Mouse (Mus musculus): ENCODE results near the gene Gmds. TPM values are rescaled to one million over a fixed set of nuclear protein-coding genes. Genes with fewer than 3 reads are reported as not detected.

Gmds gene
- polyA plus RNA-seq, 1 experiment, result 5.2 TPM

DNA sequence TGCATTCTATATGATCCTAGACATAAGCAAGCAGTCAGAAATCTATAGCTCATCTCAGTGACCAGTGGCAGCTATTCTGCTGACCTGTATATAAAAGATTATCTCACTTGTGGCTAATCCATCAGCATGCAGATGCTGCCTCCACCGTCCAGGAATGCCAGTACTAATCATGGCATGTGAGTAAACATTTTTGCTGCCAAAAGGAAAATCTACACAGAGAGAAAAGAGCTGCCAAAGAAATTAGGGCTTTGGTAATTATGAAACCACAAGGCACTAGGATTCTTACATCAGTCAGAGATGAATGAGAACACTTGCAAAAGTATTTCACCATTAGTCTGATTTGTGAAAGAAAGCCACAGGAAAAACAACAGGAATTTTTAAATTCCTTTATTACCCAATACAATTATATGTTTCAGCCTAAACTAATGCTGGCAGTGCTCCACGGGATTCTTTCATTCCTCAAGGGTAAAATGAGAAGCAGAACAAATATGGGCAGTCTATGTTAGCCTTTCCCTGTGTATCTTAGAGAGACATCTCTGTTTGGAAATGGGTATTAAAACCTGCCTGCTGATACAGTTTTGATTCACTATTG is 71.3 kb downstream of the Gmds start:
- no peaks in the 10 kb centered on the region for H3K36me3 ChIP-seq (ENCODE audit: control insufficient read depth, insufficient read depth, low read length)
- no peaks in the 10 kb centered on the region for H3K4me1 ChIP-seq (ENCODE audit: control insufficient read depth, insufficient read depth, low read length)
- no peak for TF ChIP-seq POLR2A (IDR thresholded peaks at IDR 0.05; ENCODE audit: control insufficient read depth, low read depth, low read length)
- TF ChIP-seq CTCF (IDR thresholded peaks at IDR 0.05; ENCODE audit: control insufficient read depth, insufficient read depth, insufficient replicate concordance, low read depth, low read length), result no peak
- no peaks in the 10 kb centered on the region for H3K27me3 ChIP-seq (ENCODE audit: control insufficient read depth, insufficient read depth, low read length)
- no peak overlapping the region for H3K4me3 ChIP-seq (ENCODE audit: control insufficient read depth, low read depth, low read length)
- H3K27ac ChIP-seq (ENCODE audit: control insufficient read depth, insufficient read depth, low read depth, low read length), result no peak overlapping the region

DNA sequence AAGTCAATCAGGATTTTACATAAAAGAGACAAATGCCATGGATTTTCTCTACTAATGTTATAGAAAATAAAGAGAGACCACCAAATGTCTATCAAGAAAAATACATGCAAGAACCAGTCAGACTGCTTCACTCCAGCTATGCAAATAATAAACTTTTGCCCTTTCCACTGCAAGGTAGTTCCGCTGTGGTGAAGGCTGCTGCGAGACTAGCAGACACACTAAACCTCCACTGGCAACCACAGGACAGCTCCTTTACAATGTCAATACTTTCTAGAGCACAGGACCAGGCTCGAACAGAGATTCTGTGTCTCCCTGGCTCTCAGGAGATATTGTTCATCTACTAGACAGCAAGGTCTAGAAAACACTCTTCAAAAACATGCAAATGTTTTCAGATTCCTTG is 71.8 kb downstream of the Gmds start:
- H3K36me3 ChIP-seq (ENCODE audit: control insufficient read depth, insufficient read depth, low read length), result no peaks in the 10 kb centered on the region
- no peak for TF ChIP-seq POLR2A (IDR thresholded peaks at IDR 0.05; ENCODE audit: control insufficient read depth, low read depth, low read length)
- TF ChIP-seq CTCF (IDR thresholded peaks at IDR 0.05; ENCODE audit: control insufficient read depth, insufficient read depth, insufficient replicate concordance, low read depth, low read length), result no peak
- no peak overlapping the region for H3K4me3 ChIP-seq (ENCODE audit: control insufficient read depth, low read depth, low read length)
- H3K4me1 ChIP-seq (ENCODE audit: control insufficient read depth, insufficient read depth, low read length), result no peaks in the 10 kb centered on the region
- H3K27me3 ChIP-seq (ENCODE audit: control insufficient read depth, insufficient read depth, low read length), result no peaks in the 10 kb centered on the region
- no peak overlapping the region for H3K27ac ChIP-seq (ENCODE audit: control insufficient read depth, insufficient read depth, low read depth, low read length)

DNA sequence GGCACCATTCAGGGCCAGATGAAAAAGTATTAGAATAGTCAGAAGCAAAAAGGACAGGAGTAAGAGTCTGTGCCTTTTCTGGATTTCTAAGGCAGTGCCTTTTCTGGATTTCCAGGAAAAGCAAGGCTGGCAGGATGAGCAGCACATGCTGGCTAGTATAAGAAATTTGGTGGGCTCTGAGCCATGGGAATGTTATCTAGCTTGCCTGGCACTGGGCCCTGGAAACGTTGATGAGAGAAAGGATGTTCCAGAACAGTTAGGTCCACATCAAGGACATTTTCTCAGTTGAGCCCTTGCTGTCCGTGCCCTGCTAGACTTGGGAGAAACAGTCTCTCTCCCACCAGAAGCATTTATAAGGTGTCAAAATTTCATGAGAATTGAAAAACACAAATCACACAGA is 82.4 kb downstream of the Gmds start:
- H3K36me3 ChIP-seq (ENCODE audit: control insufficient read depth, insufficient read depth, low read length), result no peaks in the 10 kb centered on the region
- no peaks in the 10 kb centered on the region for H3K27me3 ChIP-seq (ENCODE audit: control insufficient read depth, insufficient read depth, low read length)
- no peak overlapping the region for H3K27ac ChIP-seq (ENCODE audit: control insufficient read depth, insufficient read depth, low read depth, low read length)
- TF ChIP-seq CTCF (IDR thresholded peaks at IDR 0.05; ENCODE audit: control insufficient read depth, insufficient read depth, insufficient replicate concordance, low read depth, low read length) (no peak), POLR2A (IDR thresholded peaks at IDR 0.05; ENCODE audit: control insufficient read depth, low read depth, low read length) (no peak)
- no peak overlapping the region for H3K4me3 ChIP-seq (ENCODE audit: control insufficient read depth, low read depth, low read length)
- H3K4me1 ChIP-seq (ENCODE audit: control insufficient read depth, insufficient read depth, low read length), result no peaks in the 10 kb centered on the region

DNA sequence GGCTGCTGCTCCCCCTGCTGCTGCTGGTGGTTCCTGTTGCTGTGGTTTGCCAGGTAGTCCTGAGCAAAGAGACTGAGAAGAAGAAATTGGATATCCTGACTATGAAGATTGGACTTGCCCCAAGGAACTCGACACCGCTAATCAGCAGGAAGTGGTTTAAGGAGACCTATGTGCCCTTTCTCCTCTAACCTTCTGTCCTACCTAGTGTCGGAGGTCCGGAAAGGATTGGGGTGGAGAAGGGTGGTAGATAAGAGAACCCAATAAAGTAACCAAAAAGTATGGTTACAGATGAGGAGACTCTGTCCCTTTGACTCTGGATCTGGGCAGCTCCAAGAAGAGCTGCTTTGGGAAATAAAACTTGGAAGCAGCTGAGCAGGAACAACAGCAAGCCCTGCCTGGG is 86.3 kb downstream of the Gmds start:
- Histone ChIP-seq H3K4me3 (ENCODE audit: control insufficient read depth, low read depth, low read length) (no peak overlapping the region), H3K4me1 (ENCODE audit: control insufficient read depth, insufficient read depth, low read length) (no peaks in the 10 kb centered on the region), H3K27me3 (ENCODE audit: control insufficient read depth, insufficient read depth, low read length) (no peaks in the 10 kb centered on the region), H3K36me3 (ENCODE audit: control insufficient read depth, insufficient read depth, low read length) (no peaks in the 10 kb centered on the region), H3K27ac (ENCODE audit: control insufficient read depth, insufficient read depth, low read depth, low read length) (no peak overlapping the region)
- no peak for TF ChIP-seq CTCF (IDR thresholded peaks at IDR 0.05; ENCODE audit: control insufficient read depth, insufficient read depth, insufficient replicate concordance, low read depth, low read length)
- TF ChIP-seq POLR2A (IDR thresholded peaks at IDR 0.05; ENCODE audit: control insufficient read depth, low read depth, low read length), result no peak

DNA sequence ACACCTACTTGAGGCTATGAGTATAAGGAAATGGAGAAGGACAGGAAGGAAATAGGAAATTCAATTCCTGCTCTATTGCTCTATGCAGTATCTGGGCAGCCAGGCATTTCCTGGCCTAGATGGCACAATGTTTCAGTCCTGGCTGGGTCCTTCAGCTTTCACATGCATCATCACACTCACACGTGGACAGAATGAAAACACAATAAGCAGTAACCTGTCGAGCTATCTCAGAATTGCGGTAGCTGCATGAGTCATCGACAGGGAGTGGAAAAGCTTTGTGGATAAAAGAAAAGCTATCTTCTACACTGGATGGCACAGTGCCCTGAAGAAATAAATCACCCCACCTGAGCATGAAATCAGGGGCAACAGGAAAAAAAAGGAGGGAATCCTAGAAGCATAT is 96.3 kb downstream of the Gmds start:
- no peaks in the 10 kb centered on the region for H3K4me1 ChIP-seq (ENCODE audit: control insufficient read depth, insufficient read depth, low read length)
- H3K27me3 ChIP-seq (ENCODE audit: control insufficient read depth, insufficient read depth, low read length), result no peaks in the 10 kb centered on the region
- TF ChIP-seq CTCF (IDR thresholded peaks at IDR 0.05; ENCODE audit: control insufficient read depth, insufficient read depth, insufficient replicate concordance, low read depth, low read length), result no peak
- TF ChIP-seq POLR2A (IDR thresholded peaks at IDR 0.05; ENCODE audit: control insufficient read depth, low read depth, low read length), result no peak
- no peak overlapping the region for H3K27ac ChIP-seq (ENCODE audit: control insufficient read depth, insufficient read depth, low read depth, low read length)
- no peak overlapping the region for H3K4me3 ChIP-seq (ENCODE audit: control insufficient read depth, low read depth, low read length)
- no peaks in the 10 kb centered on the region for H3K36me3 ChIP-seq (ENCODE audit: control insufficient read depth, insufficient read depth, low read length)

DNA sequence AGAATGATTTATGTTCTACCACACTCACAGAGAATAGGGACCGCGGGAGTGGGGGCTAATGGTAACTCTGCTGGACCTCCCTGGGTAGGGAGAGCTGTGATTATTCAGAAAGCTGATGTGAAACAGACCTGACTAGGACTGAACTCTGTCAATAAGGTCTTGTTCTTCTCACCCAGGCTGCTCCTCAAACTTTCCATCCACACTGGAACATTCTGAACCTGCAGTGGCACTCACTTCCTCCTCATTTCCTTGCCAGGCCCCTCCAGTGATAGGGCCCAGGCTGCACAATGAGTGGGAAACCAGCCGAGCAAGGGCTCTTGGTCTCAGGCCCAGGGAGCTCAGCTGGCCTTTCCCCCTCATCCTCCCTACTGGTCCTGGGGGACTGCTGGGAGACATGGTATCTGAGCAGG is 102.3 kb downstream of the Gmds start:
- TF ChIP-seq POLR2A (IDR thresholded peaks at IDR 0.05; ENCODE audit: control insufficient read depth, low read depth, low read length), result no peak
- TF ChIP-seq CTCF (IDR thresholded peaks at IDR 0.05; ENCODE audit: control insufficient read depth, insufficient read depth, insufficient replicate concordance, low read depth, low read length), result no peak
- Histone ChIP-seq H3K4me3 (ENCODE audit: control insufficient read depth, low read depth, low read length) (no peak overlapping the region), H3K36me3 (ENCODE audit: control insufficient read depth, insufficient read depth, low read length) (no peaks in the 10 kb centered on the region), H3K27me3 (ENCODE audit: control insufficient read depth, insufficient read depth, low read length) (no peaks in the 10 kb centered on the region), H3K27ac (ENCODE audit: control insufficient read depth, insufficient read depth, low read depth, low read length) (no peak overlapping the region), H3K4me1 (ENCODE audit: control insufficient read depth, insufficient read depth, low read length) (no peaks in the 10 kb centered on the region)

DNA sequence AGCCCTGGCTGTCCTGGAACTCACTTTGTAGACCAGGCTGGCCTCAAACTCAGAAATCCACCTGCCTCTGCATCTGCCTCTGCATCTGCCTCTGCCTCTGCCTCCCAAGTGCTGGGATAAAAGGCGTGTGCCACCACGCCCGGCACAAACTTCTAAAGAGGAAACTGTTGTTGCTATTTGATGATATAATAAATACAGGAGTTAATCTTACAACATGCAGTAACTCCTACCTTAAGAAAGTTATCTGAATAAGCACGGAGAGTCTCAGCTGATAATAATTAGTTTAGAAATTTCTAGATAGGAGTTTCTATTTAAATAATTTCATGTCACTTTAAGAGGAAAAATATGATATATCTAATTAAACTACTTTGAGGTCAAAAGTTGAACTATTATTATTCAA is 103.5 kb downstream of the Gmds start:
- no peaks in the 10 kb centered on the region for H3K36me3 ChIP-seq (ENCODE audit: control insufficient read depth, insufficient read depth, low read length)
- TF ChIP-seq CTCF (IDR thresholded peaks at IDR 0.05; ENCODE audit: control insufficient read depth, insufficient read depth, insufficient replicate concordance, low read depth, low read length), result no peak
- no peak for TF ChIP-seq POLR2A (IDR thresholded peaks at IDR 0.05; ENCODE audit: control insufficient read depth, low read depth, low read length)

DNA sequence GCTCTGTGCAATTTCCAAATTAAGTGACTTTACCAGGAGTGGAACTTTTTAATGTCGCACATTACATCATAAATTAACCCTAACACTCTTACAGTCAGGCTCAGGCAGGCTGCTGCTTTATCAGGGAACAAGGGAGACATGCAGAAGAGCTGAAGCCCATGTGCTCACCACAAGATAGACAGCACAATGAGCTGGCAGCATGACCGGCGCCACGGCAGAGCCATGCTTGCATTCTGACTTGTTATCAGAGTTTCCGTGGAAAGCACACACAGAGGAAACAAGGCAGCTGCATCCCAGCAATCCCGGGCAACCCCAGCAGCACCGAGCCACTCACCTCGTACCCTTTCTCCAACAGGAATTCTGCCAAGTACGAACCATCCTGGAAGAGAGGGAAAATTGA is 104.5 kb downstream of the Gmds start:
- Histone ChIP-seq H3K27me3 (ENCODE audit: control insufficient read depth, insufficient read depth, low read length) (no peaks in the 10 kb centered on the region), H3K27ac (ENCODE audit: control insufficient read depth, insufficient read depth, low read depth, low read length) (no peak overlapping the region), H3K36me3 (ENCODE audit: control insufficient read depth, insufficient read depth, low read length) (no peaks in the 10 kb centered on the region), H3K4me1 (ENCODE audit: control insufficient read depth, insufficient read depth, low read length) (no peaks in the 10 kb centered on the region), H3K4me3 (ENCODE audit: control insufficient read depth, low read depth, low read length) (no peak overlapping the region)
- TF ChIP-seq POLR2A (IDR thresholded peaks at IDR 0.05; ENCODE audit: control insufficient read depth, low read depth, low read length), result no peak
- TF ChIP-seq CTCF (IDR thresholded peaks at IDR 0.05; ENCODE audit: control insufficient read depth, insufficient read depth, insufficient replicate concordance, low read depth, low read length), result no peak

More for the DNA sequence above, 103.5 kb downstream of the Gmds start:
- H3K4me3 ChIP-seq (ENCODE audit: control insufficient read depth, low read depth, low read length), result no peak overlapping the region
- H3K4me1 ChIP-seq (ENCODE audit: control insufficient read depth, insufficient read depth, low read length), result no peaks in the 10 kb centered on the region
- no peak overlapping the region for H3K27ac ChIP-seq (ENCODE audit: control insufficient read depth, insufficient read depth, low read depth, low read length)
- H3K27me3 ChIP-seq (ENCODE audit: control insufficient read depth, insufficient read depth, low read length), result no peaks in the 10 kb centered on the region

Data from testis, adult 2 months (tissue).